Mouse (Mus musculus) gastrocnemius, postnatal 4 days (tissue): ENCODE results near the gene Olfr859. TPM values are rescaled to one million over a fixed set of nuclear protein-coding genes. Genes with fewer than 3 reads are reported as not detected.
"Not testable (repeated sequence)": the region's sequence is repeated elsewhere in the genome, so short reads cannot be mapped to it uniquely, and the experiment has no call there.

ENCODE experiments used
- DNase-seq, 2 experiments: peaks; one replicate each; pipeline ENCODE4 v3.0.0; 2021 to 2022; ENCODE audit warnings: low spot score in 2 of 2, mixed read lengths in 2 of 2
- long read RNA-seq, 2 experiments: library from polyadenylated mRNA; stranded (forward); transcript quantifications; one replicate each; pipeline ENCODE4 v2.0.0; 2021
- total RNA-seq, 2 experiments: library from RNA; stranded (reverse); gene quantifications; 2 replicates each; pipeline ENCODE4 v1.2.3; 2021

The Olfr859 gene
- total RNA-seq = not detected
- long read RNA-seq, experiment 1 = 0 reads
- long read RNA-seq, experiment 2 = 0 reads

- DNase-seq = not testable (repeated sequence)
These were observed at the start of gene Olfr859 for GRCm38 (mm10) chr9:19804606-19805005. Olfr859 (plus strand) TSS chr9:19804906.

GRCm38 (mm10) chr9:19769136-19769535, 35.6 kb upstream of the Olfr859 start:
- no peak for DNase-seq

GRCm38 (mm10) chr9:19769701-19770100, 35.0 kb upstream of the Olfr859 start:
- DNase-seq = no peak

- no peak for DNase-seq
These were observed 24.7 kb upstream of the Olfr859 start, which contains the start of gene Olfr58 for GRCm38 (mm10) chr9:19779983-19780382. Olfr58 (plus strand) TSS chr9:19780283.

GRCm38 (mm10) chr9:19803000-19803399, 1.7 kb upstream of the Olfr859 start:
- DNase-seq = no peak

- no peak for DNase-seq
These were observed 44.9 kb downstream of the Olfr859 start, which contains the start of gene Olfr860 for GRCm38 (mm10) chr9:19849647-19850046. Olfr860 (minus strand) TSS chr9:19849747.

Other genes starting within 250 kb of the Olfr859 start
- gene Olfr854, start 237.5 kb upstream of the Olfr859 start, total RNA-seq = not detected
- not detected for gene Olfr855, start 222.3 kb upstream of the Olfr859 start, total RNA-seq
- gene Zfp317, start 182.8 kb upstream of the Olfr859 start, total RNA-seq = 10 to 100 TPM; 12.5 to 15.6 TPM
- not detected for gene Olfr857, start 95.5 kb upstream of the Olfr859 start, total RNA-seq
- gene Olfr58, start 24.6 kb upstream of the Olfr859 start, total RNA-seq = not detected
- not detected for gene Olfr860, start 44.8 kb downstream of the Olfr859 start, total RNA-seq
- gene Olfr862, start 83.1 kb downstream of the Olfr859 start, total RNA-seq = not detected
- not detected for gene Olfr77, start 112.0 kb downstream of the Olfr859 start, total RNA-seq
- gene Olfr866, start 223.1 kb downstream of the Olfr859 start, total RNA-seq = not detected